Mouse (Mus musculus) frontal cortex, postnatal 36 days (tissue): ENCODE measurements at regions not wholly inside any gene's neighbourhood (a gene's known extent, or its start where the extent isn't known, plus 50 kb on each side); places are given as distances from the start of the nearest gene placed in this dataset.
"Not testable (repeated sequence)": the region's sequence is repeated elsewhere in the genome, so short reads cannot be mapped to it uniquely, and the experiment has no call there.

Source experiments
- DNase-seq, 2 experiments: peaks; one replicate each; pipeline ENCODE4 v3.0.0; 2022; ENCODE audit warnings: low spot score in 2 of 2

GRCm38 (mm10) chr1:107677404-107677803, 87.6 kb downstream of the Serpinb8 start:
- DNase-seq: no peak

- DNase-seq: no peak
Measured at GRCm38 (mm10) chr1:107696858-107697257, 107.1 kb downstream of the Serpinb8 start.

- no peak for DNase-seq
Measured at GRCm38 (mm10) chr1:107706108-107706548, 116.3 kb downstream of the Serpinb8 start.

- DNase-seq: no peak
Measured at GRCm38 (mm10) chr1:107708601-107709000, 118.8 kb downstream of the Serpinb8 start.

DNA sequence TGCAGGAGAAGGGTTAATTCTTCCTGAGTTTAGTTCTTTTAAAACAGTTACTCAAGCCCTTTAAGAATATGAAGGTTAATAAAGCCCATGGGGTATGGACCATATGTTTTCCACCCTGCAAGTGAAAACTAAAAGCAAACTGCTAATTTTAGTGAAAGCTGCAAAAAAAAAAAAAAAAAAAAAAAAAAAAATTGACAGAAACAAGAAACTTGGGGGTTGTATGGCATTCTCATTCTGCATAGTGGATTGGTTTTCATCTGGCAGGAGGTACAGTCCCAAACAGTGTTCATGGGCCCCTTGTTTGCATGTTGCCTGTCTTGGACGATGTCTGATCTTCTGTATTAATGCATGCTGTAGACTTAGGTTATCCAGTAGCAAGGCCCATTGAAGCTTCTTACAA, 125.1 kb downstream of the Serpinb8 start:
- DNase-seq: no peak

GRCm38 (mm10) chr1:107719304-107719703, 129.5 kb downstream of the Serpinb8 start:
- no peak for DNase-seq

GRCm38 (mm10) chr1:107728113-107728839, 138.5 kb downstream of the Serpinb8 start:
- DNase-seq: peak; percentile 13 to 33

GRCm38 (mm10) chr1:107765307-107765706, 175.5 kb downstream of the Serpinb8 start:
- DNase-seq: no peak

GRCm38 (mm10) chr1:107767198-107767947, 177.6 kb downstream of the Serpinb8 start:
- DNase-seq: no peak

- DNase-seq: no peak
Measured at GRCm38 (mm10) chr1:107772967-107773366, 183.2 kb downstream of the Serpinb8 start.

GRCm38 (mm10) chr1:107783079-107783478, 193.3 kb downstream of the Serpinb8 start:
- DNase-seq: no peak

DNA sequence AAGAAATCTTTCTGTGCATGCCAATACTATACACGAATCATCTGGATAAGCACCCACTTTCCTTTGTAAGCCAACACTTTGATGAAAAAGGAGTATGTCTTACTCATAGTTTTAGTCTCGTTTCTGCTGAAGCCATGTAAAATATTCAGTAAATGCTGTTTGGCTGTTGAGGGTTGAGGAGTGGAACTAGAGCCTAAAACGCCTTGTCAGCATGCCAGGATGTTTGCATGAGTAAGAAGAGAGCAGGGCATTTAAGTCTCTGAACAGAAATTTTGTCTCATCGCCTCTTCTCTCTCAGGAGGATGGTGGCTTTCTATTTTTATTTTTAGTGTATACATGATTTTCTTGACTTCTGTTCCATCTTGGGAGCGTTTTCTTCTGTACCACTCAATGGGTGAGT, 216.0 kb downstream of the Serpinb8 start:
- peak; percentile 25 to 70 for DNase-seq

- DNase-seq: not testable (repeated sequence)
Measured at GRCm38 (mm10) chr1:107807367-107807766, 217.6 kb downstream of the Serpinb8 start.

DNA sequence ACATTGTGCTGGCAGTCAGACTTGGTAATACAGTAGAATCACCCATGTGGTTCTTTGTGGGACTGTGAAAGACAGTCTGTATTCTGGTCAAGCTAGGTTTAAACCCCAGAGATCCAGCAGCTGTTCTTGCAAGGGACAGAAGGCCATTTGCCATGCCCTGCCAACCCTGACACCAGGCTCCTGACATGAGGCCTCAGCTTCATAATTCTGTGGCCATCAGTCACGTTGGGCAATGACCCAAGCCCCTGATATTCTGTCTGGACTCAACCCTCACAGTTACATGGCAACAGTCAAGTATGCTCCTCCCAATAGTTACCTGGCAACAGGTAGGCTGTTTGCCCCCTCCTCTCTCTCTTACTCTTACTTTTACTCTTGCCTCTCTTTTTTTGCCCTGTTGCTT, 221.3 kb downstream of the Serpinb8 start:
- DNase-seq: no peak

DNA sequence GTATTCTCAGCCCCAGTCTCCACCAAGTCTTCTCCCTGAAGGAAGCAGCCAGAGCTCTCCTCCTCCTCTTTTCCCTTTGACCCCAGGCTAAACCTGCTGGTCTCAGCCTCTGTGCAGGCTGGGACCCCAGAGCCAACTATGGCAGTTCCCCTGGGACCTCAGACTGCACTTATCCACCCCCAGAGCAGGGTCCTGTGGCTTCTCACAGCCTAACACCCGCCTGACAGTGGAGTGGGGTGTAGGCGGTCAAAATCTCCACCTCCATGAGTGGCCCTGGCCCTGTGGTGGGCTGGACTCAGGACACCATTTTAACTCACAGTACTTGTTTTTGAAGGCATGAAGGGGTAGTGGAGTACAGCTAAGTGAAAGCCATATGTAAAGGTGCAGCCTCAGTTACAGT, 222.1 kb downstream of the Serpinb8 start:
- DNase-seq: no peak

DNA sequence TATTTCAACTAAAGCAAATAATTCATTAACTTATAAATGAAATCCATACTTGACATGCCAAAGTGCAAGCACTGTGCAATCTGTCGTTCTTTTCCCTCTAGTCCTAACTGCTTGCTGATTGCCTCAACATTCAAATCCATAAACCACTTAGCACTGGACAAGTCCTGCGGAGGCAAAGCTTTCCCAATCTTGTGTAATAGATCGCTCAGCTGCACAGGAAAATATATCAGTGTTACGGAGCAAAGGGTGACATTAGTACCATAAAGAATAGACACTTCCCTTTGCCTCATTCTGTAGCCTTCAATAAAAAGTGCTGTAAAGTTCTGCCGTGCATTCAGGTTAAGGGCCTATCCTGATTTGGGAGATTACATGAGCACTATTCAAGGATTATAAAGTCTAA, 248.1 kb downstream of the Serpinb8 start:
- DNase-seq: no peak

DNA sequence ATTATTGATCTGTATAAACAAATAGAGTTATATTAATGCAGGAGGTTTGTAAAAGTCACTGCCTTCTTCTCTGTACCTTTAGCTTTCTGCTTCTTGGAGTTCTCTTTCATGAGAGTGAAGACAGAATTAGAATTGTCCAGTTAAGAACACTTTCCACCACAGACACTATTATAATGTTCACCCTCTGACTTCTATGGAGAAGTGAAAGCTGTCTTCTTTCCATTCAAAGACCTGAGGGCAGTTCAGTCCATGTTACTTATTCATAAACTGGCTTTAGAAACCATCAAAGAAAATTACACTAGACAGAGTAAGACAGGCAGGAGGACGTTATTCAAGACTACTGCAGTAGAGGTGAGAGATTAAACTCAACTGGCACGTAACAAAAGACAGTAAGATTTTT, 262.6 kb downstream of the Serpinb8 start:
- DNase-seq: no peak

GRCm38 (mm10) chr1:107853001-107853400, 263.2 kb downstream of the Serpinb8 start:
- DNase-seq: no peak

GRCm38 (mm10) chr1:107897743-107898437, 308.1 kb downstream of the Serpinb8 start:
- DNase-seq: no peak

GRCm38 (mm10) chr1:107899261-107899660, 309.5 kb downstream of the Serpinb8 start:
- no peak for DNase-seq

GRCm38 (mm10) chr1:107900449-107900848, 310.6 kb downstream of the Serpinb8 start:
- no peak for DNase-seq

- DNase-seq: no peak
Measured at GRCm38 (mm10) chr1:107900913-107901312, 311.1 kb downstream of the Serpinb8 start.
